Mouse (Mus musculus) neutrophil, adult 5-6 weeks (primary cell): Measurements from ENCODE around the gene Htra1. TPM values are rescaled to one million over a fixed set of nuclear protein-coding genes. Genes with fewer than 3 reads are reported as not detected.

ENCODE experiments used
- ATAC-seq: fragments of 151-379, 151-347 bp; 2 replicates; pipeline ENCODE4 v1.8.0; 2017; ENCODE audit warnings: mild to moderate bottlenecking, moderate TSS enrichment; ENCODE audit not compliant: insufficient number of reproducible peaks, poor library complexity, low FRiP score, severe bottlenecking; ENCODE audit errors: extremely low read depth
- total RNA-seq: library from RNA; stranded (forward); fragments of 200-1000 nt; gene quantifications from 2 replicates; pipeline ENCODE4 v1.2.3, GENCODE M21; 2017

Htra1 gene
- total RNA-seq, 1 experiment from 2014 or later: not detected

DNA sequence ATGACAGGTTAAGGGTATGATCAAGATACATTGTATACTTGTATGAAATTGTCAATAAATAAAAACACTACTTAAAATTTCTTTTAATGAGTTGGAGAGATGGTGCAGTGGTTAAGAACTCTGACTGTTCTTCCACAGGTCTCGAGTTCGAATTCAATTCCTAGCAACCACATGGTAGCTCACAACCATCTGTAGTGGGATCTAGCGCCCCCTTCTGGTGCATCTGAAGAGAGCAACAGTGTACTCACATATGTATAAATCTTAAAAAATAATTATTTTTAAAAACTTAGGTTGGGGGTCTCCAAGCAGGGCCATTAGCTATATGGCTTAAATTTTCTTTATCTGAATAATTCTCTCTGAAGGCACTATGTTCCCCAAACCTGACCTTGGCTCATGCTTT lies 5.5 kb upstream of the Htra1 start:
- no peak for ATAC-seq

DNA sequence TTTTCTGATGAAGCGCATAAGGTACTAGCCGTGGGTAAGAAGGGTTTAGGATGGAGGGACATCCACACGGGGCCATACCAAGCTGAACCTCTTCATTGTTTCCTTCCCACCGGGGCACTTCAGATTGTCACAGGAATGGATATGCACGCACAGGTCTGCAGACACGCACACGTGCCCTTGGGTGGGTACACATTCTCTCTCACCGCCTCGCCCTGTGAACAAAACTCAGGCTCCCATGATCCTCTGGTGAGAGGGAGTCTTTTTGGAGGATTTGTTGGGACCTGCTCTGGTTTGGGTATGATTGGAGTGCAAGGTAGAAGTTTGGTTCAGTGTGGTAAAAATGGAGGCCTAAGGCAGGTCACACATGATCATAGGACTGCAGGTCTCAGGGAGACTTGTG lies 3.0 kb upstream of the Htra1 start:
- no peak for ATAC-seq

DNA sequence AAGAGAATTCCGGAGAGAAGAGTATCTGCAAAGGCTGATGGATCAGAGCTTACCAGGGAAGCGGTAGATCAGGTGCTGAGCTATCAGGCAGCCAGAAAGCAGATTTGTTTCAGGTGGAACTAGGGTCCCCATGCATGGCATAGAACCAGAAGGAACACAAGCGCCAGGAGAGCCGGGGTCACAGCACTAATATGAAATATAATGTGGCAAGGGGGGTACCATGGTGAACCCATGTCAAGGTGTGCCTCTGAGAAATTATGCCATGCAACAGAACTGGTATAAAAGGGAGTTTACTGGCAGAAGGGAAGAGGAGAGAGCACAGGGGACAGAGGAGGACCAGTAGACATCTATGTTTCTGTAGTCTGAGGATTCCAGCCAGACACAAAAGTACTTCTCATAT lies 1.3 kb upstream of the Htra1 start:
- ATAC-seq: no peak

DNA sequence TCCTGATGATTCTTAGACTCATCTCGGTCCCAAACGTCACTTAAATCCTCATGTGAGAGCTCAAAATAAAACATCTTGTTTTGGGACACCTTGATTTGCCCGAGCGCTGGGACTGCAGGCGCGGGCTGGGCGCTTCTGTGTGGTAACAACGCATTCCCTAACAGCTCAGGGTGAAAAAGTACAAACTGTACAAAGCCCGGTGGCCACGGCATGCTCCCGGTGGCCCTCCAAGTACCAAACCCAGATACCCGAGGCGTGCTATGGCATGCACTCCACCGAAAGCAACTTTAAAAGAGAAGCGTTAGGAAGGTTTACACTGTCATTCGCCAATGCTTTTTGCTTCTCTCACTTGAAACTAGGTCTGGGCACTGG lies 504 bp upstream of the Htra1 start:
- no peak for ATAC-seq

DNA sequence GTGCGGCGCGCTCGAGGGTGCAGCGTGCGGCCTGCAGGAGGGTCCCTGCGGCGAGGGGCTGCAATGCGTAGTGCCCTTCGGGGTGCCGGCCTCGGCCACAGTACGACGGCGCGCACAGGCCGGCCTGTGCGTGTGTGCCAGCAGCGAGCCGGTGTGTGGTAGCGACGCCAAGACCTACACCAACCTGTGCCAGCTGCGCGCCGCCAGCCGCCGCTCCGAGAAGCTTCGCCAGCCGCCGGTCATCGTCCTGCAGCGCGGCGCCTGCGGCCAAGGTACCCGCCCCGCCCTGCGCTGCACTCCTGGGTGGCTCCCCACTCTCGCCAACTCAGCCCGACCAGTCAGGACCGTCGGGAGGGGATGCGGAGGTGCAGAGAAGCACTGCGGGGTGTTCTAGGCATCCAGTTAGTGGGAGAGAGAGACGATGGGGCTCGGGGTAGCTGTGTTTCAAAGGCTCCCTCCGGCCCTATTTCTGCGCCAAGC lies 601 bp downstream of the Htra1 start:
- no peak for ATAC-seq

DNA sequence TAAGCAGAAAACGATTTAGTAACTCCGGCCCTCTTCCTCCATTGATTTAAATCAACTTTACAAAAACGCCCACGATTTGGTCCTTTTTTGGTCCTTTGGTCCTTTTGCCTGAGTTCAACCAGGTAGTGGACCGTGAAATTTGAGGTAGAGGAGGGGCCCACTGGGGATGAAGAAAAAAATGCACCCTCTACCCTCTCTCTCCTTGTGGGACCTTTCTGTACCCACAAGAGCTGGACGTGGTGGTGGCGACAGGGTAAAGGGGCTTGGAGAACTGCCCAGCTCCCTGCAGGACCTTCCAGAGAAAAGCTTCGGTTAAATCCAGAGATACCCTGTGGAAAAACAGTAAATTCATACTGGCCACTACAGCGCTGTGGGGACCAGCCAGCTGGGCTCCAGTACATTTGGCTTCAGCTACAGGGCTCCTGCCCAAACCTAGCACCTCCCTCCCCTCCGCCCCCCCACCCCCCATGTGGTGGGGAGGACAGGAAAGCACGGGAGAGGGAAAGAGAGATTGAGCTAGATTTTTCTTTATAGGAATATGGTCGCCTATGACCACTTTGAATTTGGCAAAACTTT lies 1.4 kb downstream of the Htra1 start:
- no peak for ATAC-seq

DNA sequence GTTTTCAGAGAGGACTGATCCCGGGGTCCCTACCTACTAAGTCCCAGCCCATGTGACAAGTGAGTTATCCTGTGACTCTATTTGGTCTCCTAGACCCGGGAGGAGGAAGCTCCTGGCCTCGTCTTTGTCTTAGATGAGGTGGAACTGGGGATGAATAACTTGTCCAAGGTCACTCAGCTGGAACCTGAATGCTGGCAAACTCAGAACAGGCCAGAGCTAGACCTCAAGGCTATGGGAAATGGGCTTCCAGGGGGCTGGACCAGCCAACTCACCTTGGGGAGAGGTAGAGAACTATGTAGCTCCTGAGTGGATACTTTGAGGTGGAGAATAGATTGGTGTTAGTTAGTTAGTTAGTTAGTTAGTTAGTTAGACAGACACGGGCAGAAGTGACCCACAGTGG lies 2.1 kb downstream of the Htra1 start:
- ATAC-seq: no peak

DNA sequence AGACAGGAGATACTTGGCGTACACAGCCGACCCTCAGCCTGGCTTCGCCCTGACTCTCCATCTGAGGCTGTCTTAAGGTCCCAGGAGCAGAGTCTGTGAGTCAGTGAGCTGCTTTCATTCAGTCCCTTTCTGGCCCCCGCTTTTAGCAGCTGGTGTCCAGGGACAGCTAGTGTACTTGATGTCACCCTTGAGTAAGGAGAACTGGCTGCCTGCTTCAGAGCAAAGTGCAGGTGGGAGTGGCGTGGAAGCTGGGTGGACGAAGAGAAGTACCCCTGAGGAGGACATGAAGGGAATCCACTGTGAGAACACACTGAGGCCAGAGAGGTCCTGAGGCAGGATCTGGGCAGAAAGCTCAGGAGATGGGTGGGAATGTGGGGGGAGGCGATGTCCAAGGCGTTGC lies 3.0 kb downstream of the Htra1 start:
- no peak for ATAC-seq

DNA sequence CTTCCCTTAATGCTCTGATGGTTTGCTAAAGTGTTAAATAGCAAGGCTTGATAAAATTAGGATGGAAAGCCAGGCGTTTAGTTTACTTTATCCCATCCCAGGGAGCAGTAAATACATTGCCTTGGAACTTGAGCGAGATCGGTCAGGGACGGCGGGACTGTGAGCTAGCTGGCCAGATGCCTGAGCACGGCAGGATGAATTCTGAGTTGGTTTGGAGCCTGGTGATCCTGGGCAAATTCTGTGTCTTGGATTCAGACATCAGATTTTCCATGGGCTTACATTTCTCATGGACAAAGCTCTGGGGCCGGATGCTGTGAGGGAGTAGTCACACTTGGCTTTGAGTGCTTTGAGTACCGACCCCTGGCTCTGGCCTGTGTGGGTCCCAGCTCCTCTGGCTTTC lies 4.8 kb downstream of the Htra1 start:
- no peak for ATAC-seq

DNA sequence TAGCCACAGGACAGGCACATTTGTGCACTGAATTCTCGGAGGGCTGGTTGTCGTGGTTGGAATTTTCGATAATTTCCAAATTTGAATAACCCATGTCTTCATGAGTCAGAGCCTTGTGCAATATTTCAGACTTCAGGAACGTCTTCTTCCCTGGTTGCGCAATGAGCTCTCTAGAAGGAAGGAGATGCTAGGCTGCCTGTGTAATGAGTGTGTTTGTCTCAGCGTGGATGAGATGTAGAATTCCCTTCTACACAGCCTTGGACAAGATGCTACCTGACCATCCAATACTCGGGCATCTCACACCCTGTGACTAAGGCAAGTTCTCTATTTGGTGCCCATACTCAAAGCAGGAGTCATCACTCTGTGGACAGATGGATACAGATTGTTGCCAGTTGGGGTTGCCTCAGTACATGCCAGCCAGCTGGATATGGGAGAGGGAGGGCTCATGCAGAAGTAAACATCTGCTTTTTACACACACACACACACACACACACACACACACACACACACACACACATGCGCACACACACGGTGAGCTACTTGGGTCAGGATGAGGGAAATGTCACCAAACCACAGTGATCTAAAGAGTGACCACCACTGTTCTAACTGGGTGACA lies 7.5 kb downstream of the Htra1 start:
- no peak for ATAC-seq

DNA sequence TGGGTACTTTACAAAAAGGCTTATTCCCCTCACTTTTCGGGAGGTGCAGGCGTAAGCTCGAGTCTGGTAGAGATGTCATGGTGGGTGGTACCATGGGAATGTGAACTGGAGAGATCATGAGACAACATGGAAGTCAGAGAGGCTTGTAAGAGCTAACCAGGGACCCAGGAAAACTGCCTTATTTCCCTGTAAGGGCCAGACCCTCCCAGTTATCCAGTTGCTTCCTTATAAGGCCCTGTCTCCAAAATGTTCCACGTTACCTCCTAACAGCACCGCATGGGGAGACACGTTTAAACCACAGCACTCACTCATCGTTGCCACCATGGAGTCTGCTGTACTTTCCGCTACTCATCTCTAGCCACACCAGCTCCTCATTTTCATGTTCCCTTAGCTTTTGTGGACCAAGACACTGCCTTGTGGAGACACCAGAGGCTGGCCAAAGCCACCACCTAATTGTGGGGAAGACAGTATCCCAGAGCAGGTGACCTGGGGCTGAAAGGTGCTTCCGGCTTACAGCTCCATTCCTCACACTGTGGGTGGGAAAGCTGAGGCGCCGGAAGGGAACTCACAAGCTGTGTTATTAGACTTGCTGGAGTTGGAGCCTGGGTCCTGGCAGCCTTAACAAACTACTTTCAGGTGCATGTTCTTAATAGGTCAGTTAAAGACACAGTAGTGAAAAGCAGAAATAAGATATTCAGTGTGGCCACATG lies 9.0 kb downstream of the Htra1 start:
- ATAC-seq: no peak

DNA sequence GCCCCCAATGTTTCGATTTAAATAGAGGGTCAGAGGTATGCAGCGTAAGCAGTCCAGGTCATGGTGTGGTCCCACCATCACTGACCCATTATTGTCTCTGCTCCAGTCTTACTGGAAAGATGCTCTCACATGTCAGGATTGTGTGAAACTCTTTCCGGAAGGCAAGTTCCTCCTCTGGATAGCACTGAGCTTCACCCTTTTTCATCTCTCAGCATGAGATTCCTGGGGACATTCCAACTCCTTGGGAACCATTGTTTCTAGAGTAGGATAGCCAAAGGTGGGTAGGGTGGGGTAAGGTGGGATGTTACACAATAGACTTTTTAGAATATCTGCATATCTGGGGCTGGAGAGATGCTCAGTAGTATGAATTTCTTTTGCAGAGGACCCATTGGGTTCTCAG lies 9.8 kb downstream of the Htra1 start:
- no peak for ATAC-seq

DNA sequence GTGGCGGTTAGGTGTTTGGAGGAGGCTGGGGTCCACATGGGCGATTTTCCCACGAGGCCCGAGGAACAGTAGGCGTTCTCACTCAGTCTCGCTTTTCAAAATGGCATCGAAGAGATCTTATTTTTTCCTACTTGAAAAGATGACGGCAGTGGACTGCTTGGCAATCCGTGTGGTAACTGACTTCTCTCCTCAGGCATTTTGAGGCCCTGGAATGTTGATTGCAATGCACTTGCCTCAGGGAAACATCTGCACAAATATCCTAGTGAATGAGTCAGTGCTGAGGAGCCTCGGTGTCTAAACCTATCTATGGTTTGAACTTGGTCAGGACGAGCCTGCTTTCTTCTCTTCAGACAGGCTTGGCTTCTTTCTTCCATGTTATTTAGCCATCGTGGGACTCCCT lies 10.4 kb downstream of the Htra1 start:
- ATAC-seq: no peak

DNA sequence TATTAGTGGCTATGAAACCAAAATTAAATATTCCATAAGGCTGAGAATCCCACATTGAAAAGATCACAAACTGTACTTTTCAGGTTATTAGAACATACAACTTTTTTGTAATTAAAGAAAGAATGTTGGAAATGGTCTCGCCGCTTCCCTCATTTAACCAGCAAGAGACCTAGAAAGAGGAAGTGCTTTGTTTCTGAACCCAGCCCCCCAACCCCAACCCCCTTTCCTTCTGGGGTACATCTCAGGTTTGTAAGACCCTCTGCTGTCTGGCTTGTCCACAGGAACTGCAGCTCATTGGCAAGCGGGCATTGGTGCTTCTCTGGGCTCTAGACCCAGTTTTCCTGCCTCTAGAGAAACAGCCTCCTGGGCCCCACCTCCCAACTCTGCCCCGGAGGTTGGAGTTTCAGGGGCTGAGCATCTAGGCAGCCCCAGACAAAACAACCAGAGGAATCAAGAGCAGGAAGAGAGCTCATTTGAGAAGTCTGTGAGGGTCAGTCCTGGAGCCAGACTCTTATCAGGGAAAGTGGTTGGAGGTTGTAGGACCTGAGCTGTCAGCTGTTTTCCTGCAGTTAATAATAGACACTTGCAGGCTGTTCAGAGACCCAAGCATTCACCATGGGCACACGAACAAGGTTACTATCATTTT lies 12.8 kb downstream of the Htra1 start:
- ATAC-seq: no peak

DNA sequence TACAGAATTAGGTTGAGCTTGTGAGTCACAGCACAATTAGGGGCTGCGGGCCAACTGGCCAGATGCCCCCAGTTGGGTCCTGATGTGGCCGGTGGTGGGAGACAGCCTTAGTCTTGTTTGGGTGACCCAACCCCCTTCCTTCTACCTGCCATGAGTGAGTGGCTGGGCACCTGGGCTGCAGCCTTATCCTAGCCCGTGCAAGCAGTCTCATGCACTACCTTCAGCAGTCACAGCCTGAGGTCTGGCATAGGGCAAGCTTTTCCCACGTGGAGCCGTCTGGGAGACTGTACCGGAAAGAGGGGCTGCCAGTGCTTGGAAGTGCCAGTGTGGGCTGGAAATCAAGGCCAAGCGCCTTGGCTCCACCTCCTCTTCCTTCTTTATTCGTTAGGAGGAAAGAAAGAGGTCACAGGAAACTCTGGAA lies 13.4 kb downstream of the Htra1 start:
- no peak for ATAC-seq

DNA sequence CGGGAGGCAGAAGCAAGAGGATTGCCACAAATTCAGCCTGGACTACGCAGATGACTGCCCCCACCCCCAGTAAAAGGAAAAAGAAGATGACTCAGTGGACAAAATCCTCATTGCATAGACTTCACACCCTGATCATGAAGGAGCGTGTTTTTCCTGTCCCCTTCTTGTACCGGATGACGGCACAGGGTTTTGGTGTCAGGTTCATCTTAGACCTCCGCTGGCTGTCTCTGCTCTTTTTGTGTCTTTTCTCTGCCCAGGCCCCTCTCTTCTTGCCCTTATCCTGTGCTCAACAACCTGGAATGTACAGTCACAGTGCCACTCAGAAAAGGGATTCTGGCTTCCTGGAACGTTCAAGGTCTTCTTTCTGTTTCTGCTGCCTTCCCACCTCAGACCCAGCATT lies 14.6 kb downstream of the Htra1 start:
- ATAC-seq: no peak

DNA sequence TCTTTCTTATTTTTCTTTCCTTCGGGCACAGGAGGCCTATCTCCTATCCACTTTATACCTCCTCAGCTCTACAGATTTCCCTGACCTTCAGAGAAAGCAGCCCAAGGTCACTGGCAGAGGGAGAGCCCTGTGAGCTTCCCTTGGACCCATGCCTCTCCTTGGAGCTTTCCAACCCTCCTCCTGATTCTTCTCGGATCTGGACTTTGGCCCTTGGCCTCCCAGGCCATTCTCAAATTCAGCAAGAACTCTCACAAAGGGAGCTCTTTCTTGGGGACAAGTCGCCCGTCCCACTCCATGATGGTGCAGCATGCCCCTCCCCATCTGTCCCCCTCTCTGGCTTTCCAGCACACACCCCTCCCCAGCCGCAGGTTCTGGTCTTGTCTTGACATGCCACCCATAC lies 15.1 kb downstream of the Htra1 start:
- ATAC-seq: no peak

DNA sequence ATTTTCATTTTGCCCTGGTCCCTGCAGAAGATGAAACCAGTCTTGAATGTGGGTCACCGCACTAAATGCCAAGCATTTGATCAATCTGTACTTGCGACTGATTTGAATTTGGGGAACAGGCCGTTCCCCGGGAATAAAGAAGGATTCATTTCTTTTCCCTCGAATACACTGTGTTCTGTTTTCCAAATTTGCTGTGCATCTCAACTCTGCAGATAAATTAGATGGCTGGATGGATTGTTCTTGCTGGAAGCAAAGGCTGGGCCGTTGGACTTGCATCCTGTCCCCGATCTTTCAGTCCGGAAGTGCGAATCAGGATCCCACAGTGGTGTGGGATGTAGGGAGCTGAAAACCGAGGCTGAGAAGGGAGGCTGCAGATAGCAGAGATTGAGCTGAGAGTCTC lies 17.5 kb downstream of the Htra1 start:
- ATAC-seq: no peak

DNA sequence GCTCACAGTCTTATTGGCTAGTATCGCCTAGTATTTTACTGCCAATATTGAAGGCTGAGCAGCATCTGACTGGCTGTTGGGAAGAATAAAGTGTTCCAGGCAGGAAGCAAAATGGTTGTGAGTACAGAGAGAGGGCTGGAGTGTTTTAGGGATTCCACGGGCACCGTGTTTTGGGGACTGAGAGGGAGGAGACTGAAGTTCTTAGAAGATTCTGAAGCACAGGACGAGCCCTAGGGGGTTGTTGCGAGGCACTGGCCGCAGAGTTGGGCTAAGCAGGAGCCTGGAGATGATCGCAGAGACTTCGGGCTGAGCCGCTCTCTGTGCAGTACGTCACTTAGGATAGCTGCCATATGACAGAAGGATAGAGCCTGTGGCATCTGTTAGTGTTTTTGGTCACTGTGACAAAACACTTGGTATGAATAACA lies 18.3 kb downstream of the Htra1 start:
- no peak for ATAC-seq

DNA sequence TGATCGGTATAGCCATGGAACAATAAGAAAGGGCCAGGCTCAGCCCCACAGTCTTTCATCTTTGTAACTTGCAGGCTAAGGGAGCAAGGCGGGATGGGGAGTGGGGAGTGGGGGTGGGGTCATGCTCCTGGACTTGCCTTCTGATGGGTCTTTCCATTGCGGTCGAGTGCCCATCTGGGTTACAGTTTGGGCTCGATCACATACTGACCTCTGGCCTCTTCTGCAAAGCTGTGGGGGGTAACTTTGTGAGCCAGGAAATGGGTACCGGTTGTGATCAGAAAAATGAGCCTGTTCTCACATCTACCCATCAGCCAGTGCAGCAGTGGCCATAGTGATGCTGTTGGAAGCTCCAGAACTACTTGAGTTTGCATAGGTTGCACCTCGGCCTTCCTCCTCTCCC lies 22.6 kb downstream of the Htra1 start:
- ATAC-seq: no peak
